Mouse (Mus musculus) liver, embryonic 13.5 days (tissue): ENCODE measurements around the gene Gsto2. TPM values are rescaled to one million over a fixed set of nuclear protein-coding genes. Genes with fewer than 3 reads are reported as not detected.

Source experiments
- ATAC-seq: fragments of 200-750 bp; cut with Nextera tagmentation; 2 replicates; pipeline ENCODE4 v1.8.0; 2017; ENCODE audit warnings: low read depth, mild to moderate bottlenecking, moderate number of reproducible peaks, moderate library complexity
- DNase-seq: peaks from one replicate; pipeline ENCODE4 v3.0.0; 2022
- H3K27ac ChIP-seq: fragments of 300-500 bp; sonication (generic); 2 replicates; pipeline ENCODE4 v1.5.1; 2015; ENCODE audit warnings: moderate library complexity, mild to moderate bottlenecking, inconsistent platforms
- H3K27me3 ChIP-seq: fragments of 300-500 bp; sonication (generic); 2 replicates; pipeline ENCODE4 v1.6.1; 2015; ENCODE audit warnings: mild to moderate bottlenecking, inconsistent platforms
- H3K36me3 ChIP-seq: fragments of 300-500 bp; sonication (generic); 2 replicates; pipeline ENCODE4 v1.6.1; 2015; ENCODE audit warnings: mild to moderate bottlenecking, inconsistent platforms
- H3K4me1 ChIP-seq: fragments of 300-500 bp; sonication (generic); replicated peaks from 2 replicates; pipeline ENCODE4 v1.6.1; 2015; ENCODE audit warnings: inconsistent platforms
- H3K4me2 ChIP-seq: fragments of 300-500 bp; sonication (generic); 2 replicates; pipeline ENCODE4 v1.6.1; 2015; ENCODE audit warnings: inconsistent platforms, mild to moderate bottlenecking, moderate library complexity
- H3K4me3 ChIP-seq: fragments of 300-500 bp; sonication (generic); replicated peaks from 2 replicates; pipeline ENCODE4 v1.5.1; 2015; ENCODE audit warnings: mild to moderate bottlenecking, inconsistent platforms
- H3K9ac ChIP-seq: fragments of 300-500 bp; sonication (generic); 2 replicates; pipeline ENCODE4 v1.6.1; 2015; ENCODE audit warnings: mild to moderate bottlenecking, inconsistent platforms
- H3K9me3 ChIP-seq: fragments of 300-500 bp; sonication (generic); replicated peaks from 2 replicates; pipeline ENCODE4 v1.6.1; 2016; ENCODE audit warnings: inconsistent platforms
- WGBS: fragments of 180-500 bp; shearing (Covaris S2); methylation state at CpG from one replicate; pipeline ENCODE4 v1.1.7; 2015; ENCODE audit not compliant: insufficient replicate concordance; 5-methylcytosine and 5-hydroxymethylcytosine counted together
- polyA plus RNA-seq: library from polyadenylated mRNA; unstranded; fragments of >200 nt; fragmentation: Nextera tagmentation; extraction: Ambion mirVana; gene quantifications from 2 replicates; pipeline ENCODE4 v1.2.1, GENCODE M21; 2015

The Gsto2 gene
- polyA plus RNA-seq: 0.16 and 0.22 TPM in 2 replicates

DNA sequence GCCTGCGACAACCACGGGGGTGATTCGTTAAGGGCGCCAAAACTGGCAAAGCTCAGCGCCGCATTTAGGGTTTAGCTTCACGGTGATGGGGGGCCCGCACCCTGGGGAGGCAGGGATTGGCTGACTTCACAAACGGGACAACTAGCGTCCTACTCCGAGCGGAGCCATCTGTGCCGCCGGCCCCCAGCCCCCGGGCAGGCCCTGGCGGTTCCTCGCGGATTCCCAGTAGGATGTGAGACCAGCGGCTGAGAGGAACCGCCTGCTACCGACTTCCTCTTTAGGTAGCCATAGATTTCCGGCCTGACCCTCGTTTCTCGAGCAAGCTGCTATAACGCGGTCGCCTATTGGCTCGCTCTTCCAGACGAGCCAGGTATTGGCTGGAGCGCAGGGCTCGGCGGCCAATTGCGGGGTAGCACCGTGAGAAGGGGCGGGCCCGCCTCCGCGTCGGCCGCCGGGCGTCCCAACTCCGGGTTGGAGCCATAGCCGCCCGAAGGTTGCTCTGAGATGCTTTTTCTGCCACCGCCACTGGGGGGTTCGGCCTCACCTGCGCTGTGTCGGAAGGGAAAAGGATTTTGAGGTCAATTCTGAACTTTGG is at the start of gene Gsto2:
Gene Gsto2, plus strand, starts transcription at position 182 of the 595 bp plus-strand sequence.
- DNase-seq (peak; percentile 91), ATAC-seq (peak; percentile 100)
- Histone ChIP-seq H3K27ac (peak within 1 kb of the TSS; percentile 66), H3K36me3 (peaks cover 19% of the 10 kb centered on the region), H3K9ac (peak within 1 kb of the TSS; percentile 77), H3K4me2 (peak within 1 kb of the TSS; percentile 88), H3K4me3 (peak within 1 kb of the TSS; percentile 72), H3K27me3 (0 out of 2 replicates have a peak, but pooled peaks cover 5% of the 10 kb centered on the region), H3K4me1 (peaks cover 11% of the 10 kb centered on the region), H3K9me3 (no peaks in the 10 kb centered on the region)
- WGBS: under 1% methylated on average over 49 of the region's 49 CpGs

GRCm38 (mm10) chr19:47817692-47818091 is 47.6 kb upstream of the Gsto2 start:
- Histone ChIP-seq H3K27me3 (peaks cover 8% of the 10 kb centered on the region), H3K9me3 (no peaks in the 10 kb centered on the region), H3K4me2 (no peak overlapping the region), H3K4me3 (no peak overlapping the region), H3K36me3 (no peaks in the 10 kb centered on the region), H3K9ac (no peak overlapping the region), H3K27ac (no peak overlapping the region), H3K4me1 (no peaks in the 10 kb centered on the region)
- DNase-seq (no peak), ATAC-seq (no peak)
- WGBS: 67% methylated on average over 9 of the region's 9 CpGs

- no peak overlapping the region for H3K9ac ChIP-seq
- ATAC-seq (no peak), DNase-seq (peak; percentile 31)
- H3K4me1 ChIP-seq: no peaks in the 10 kb centered on the region
- no peak overlapping the region for H3K27ac ChIP-seq
- H3K27me3 ChIP-seq: peaks cover 11% of the 10 kb centered on the region
- H3K36me3 ChIP-seq: no peaks in the 10 kb centered on the region
- no peaks in the 10 kb centered on the region for H3K9me3 ChIP-seq
- H3K4me3 ChIP-seq: no peak overlapping the region
- H3K4me2 ChIP-seq: no peak overlapping the region
- 15% methylated on average over 8 of the region's 9 CpGs for WGBS
These were observed 44.4 kb upstream of the Gsto2 start for GRCm38 (mm10) chr19:47820832-47821493.

DNA sequence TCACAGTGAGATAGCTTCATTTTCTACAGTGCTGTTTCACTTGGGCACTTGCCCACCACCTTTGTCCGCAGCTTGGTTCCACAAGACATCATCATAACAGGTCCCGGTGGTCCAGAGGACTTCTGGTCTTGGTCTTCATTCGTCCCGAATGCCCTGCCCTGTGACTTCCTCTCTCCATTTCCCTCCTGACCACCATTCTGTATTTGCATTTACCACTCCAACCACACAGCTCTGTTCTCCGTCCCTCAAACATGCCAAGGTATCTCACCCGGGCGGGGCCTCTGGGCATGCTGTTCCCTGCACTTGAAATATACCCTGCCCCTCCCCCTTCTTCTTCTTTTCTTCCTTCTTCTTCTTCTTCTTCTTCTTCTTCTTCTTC is 43.9 kb upstream of the Gsto2 start:
- Histone ChIP-seq H3K4me1 (no peaks in the 10 kb centered on the region), H3K9me3 (no peaks in the 10 kb centered on the region), H3K4me3 (no peak overlapping the region), H3K27me3 (peaks cover 11% of the 10 kb centered on the region), H3K27ac (no peak overlapping the region), H3K9ac (no peak overlapping the region), H3K4me2 (no peak overlapping the region), H3K36me3 (no peaks in the 10 kb centered on the region)
- WGBS: 21% methylated on average over 7 of the region's 7 CpGs
- ATAC-seq (no peak), DNase-seq (no peak)

DNA sequence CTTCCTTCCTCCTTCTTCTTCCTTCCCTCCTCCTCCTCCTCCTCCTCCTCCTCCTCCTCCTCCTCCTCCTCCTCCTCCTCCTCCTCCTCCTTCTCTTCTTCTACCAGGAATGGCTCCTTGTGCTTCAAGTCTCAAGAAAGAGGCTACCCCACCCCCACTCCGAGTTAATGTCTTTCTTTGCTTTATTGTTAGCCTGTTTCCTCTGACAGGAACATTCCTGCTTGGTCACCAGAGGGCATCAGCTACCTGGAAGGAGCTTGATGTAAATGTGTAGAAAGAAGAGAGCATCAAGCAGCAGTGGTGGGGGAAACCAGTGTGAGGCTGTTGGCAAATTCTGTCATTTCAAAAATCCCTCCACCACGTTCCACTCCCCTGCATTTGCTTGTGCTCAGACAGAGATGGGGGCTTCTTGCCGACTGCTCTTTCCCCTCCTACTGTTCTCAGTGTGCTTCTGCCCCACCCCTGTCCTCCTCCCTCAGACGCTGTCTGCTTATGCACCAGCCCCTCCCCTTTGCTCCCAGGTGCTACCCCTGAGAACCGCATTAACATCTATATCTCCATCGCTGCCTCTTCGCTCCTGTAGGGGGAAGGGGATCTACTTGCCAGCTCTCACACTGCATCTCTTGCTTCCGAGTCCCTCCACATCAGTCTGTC is 43.1 kb upstream of the Gsto2 start:
- WGBS: 16% methylated on average over 8 of the region's 8 CpGs
- Histone ChIP-seq H3K4me2 (no peak overlapping the region), H3K9ac (no peak overlapping the region), H3K4me1 (no peaks in the 10 kb centered on the region), H3K27ac (no peak overlapping the region), H3K9me3 (no peaks in the 10 kb centered on the region), H3K27me3 (peaks cover 11% of the 10 kb centered on the region), H3K36me3 (no peaks in the 10 kb centered on the region), H3K4me3 (no peak overlapping the region)
- DNase-seq (no peak), ATAC-seq (no peak)

- peaks cover 11% of the 10 kb centered on the region for H3K27me3 ChIP-seq
- ATAC-seq: no peak
- whole genome bisulfite sequencing: 70% methylated on average over 5 of the region's 5 CpGs
- no peak overlapping the region for H3K4me3 ChIP-seq
- no peaks in the 10 kb centered on the region for H3K4me1 ChIP-seq
- H3K9ac ChIP-seq: no peak overlapping the region
- no peaks in the 10 kb centered on the region for H3K9me3 ChIP-seq
- DNase-seq: no peak
- no peak overlapping the region for H3K4me2 ChIP-seq
- no peaks in the 10 kb centered on the region for H3K36me3 ChIP-seq
- H3K27ac ChIP-seq: no peak overlapping the region
These were observed 41.3 kb upstream of the Gsto2 start for GRCm38 (mm10) chr19:47824026-47824425.

GRCm38 (mm10) chr19:47829913-47830450 is 35.4 kb upstream of the Gsto2 start:
- H3K9ac ChIP-seq: no peak overlapping the region
- ATAC-seq: no peak

DNA sequence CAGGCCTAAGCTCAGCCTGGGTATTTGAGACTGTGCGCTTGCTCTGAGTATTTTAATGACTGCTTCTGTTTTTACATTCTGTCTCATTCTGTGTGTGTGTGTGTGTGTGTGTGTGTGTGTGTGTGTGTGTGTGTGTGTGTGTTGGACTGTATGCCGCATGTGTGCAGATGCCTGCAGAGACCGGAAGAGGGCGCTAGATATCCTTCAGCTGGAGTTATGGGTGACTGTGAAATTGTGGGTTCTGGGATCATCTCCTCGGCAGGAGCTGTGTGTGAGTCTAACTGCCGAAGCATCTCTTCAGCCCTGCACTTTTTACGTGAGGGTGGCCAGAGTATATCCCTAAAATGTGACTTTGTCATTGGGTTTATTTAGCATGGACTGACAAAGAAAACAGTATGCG is 34.2 kb upstream of the Gsto2 start:
- Histone ChIP-seq H3K36me3 (no peaks in the 10 kb centered on the region), H3K27ac (no peak overlapping the region), H3K27me3 (peaks cover 5% of the 10 kb centered on the region; the same call in 1 of the 2 replicates), H3K4me3 (no peak overlapping the region), H3K9me3 (no peaks in the 10 kb centered on the region), H3K4me2 (no peak overlapping the region), H3K4me1 (no peaks in the 10 kb centered on the region), H3K9ac (no peak overlapping the region)
- no peak for DNase-seq
- no peak for ATAC-seq
- WGBS: 77% methylated on average over 8 of the region's 8 CpGs

More at GRCm38 (mm10) chr19:47829913-47830450, 35.4 kb upstream of the Gsto2 start:
- Histone ChIP-seq H3K36me3 (no peaks in the 10 kb centered on the region), H3K4me3 (no peak overlapping the region), H3K4me2 (no peak overlapping the region), H3K27ac (no peak overlapping the region), H3K27me3 (no peaks in the 10 kb centered on the region), H3K4me1 (no peaks in the 10 kb centered on the region), H3K9me3 (no peaks in the 10 kb centered on the region)
- WGBS: 69% methylated on average over 14 of the region's 14 CpGs
- DNase-seq: no peak

GRCm38 (mm10) chr19:47832316-47832715 is 33.0 kb upstream of the Gsto2 start:
- peaks cover 17% of the 10 kb centered on the region for H3K27me3 ChIP-seq
- H3K27ac ChIP-seq: no peak overlapping the region
- no peak for ATAC-seq
- no peaks in the 10 kb centered on the region for H3K9me3 ChIP-seq
- no peak overlapping the region for H3K4me3 ChIP-seq
- no peak overlapping the region for H3K9ac ChIP-seq
- no peak overlapping the region for H3K4me2 ChIP-seq
- no peaks in the 10 kb centered on the region for H3K36me3 ChIP-seq
- H3K4me1 ChIP-seq: peaks cover 5% of the 10 kb centered on the region; the same call in 1 of the 2 replicates
- DNase-seq: no peak
- whole genome bisulfite sequencing: 74% methylated on average over 16 of the region's 16 CpGs

DNA sequence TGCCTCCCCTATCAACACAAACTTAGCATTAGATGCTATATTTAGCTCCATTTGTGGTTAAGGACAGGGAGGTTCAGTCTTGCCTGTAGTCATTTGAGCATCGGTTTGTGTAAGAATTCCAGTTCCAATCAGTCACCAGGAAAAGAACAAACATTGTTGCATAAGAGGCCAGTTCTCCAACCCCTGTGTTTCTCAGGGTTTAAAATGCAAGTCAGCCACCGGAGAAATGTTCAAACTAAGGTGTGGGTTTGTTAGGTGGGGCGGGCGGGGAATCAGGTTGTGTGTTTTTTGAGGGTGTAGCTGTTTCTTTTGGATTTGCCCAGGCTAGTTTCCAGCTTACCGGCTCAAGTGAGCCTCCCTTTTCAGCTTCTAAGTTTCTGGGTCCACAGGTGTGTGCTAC is 30.7 kb upstream of the Gsto2 start:
- no peak overlapping the region for H3K4me3 ChIP-seq
- DNase-seq (no peak), ATAC-seq (no peak)
- H3K9ac ChIP-seq: no peak overlapping the region
- H3K36me3 ChIP-seq: no peaks in the 10 kb centered on the region
- WGBS: 64% methylated on average over 5 of the region's 5 CpGs
- no peak overlapping the region for H3K4me2 ChIP-seq
- no peaks in the 10 kb centered on the region for H3K9me3 ChIP-seq
- H3K4me1 ChIP-seq: peaks cover 5% of the 10 kb centered on the region; the same call in 1 of the 2 replicates
- peaks cover 34% of the 10 kb centered on the region for H3K27me3 ChIP-seq
- H3K27ac ChIP-seq: no peak overlapping the region

- Histone ChIP-seq H3K9me3 (no peaks in the 10 kb centered on the region), H3K4me2 (no peak overlapping the region), H3K9ac (no peak overlapping the region), H3K4me3 (no peak overlapping the region), H3K27ac (no peak overlapping the region), H3K27me3 (peaks cover 34% of the 10 kb centered on the region), H3K36me3 (no peaks in the 10 kb centered on the region), H3K4me1 (peaks cover 5% of the 10 kb centered on the region; the same call in 1 of the 2 replicates)
- ATAC-seq (no peak), DNase-seq (no peak)
- WGBS: 69% methylated on average over 7 of the region's 7 CpGs
These were observed 29.6 kb upstream of the Gsto2 start for GRCm38 (mm10) chr19:47835776-47836175.
